Mouse (Mus musculus) thymus, adult 2 months (tissue): ENCODE data around the gene Naa35.

Source experiments
- CTCF ChIP-seq: fragments of 200-500 bp; IDR thresholded peaks from 2 replicates; pipeline ENCODE4 v1.5.1; 2012; ENCODE audit warnings: mild to moderate bottlenecking, control low read depth, low read length, moderate library complexity, borderline replicate concordance; ENCODE audit not compliant: control insufficient read depth, poor library complexity, insufficient read depth; ENCODE audit errors: extremely low read depth
- POLR2A ChIP-seq: fragments of 200-500 bp; IDR thresholded peaks from 2 replicates; pipeline ENCODE4 v1.6.1; 2012; ENCODE audit warnings: mild to moderate bottlenecking, low read length, control low read depth, moderate library complexity; ENCODE audit not compliant: control insufficient read depth, poor library complexity, insufficient read depth; ENCODE audit errors: extremely low read depth

DNA sequence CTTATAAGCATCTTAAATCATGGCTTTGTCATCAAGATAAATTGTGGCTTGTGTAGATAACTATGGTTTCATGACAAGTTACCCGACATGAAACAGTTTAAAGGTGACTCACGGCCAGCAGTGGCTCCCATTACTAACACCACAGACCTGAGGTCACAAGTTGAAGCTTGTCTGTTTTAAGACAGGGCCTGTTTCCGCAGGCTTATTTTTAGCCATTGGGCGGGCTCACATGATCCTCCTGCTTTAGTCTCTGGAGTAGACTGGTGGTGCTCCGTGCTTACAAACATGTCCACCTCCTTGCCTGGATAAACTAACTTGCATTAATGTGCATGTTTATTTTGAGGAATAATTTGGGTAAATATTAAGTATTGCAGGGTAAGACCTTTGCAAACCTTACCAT lies 39.8 kb downstream of the Naa35 start:
- no peak for TF ChIP-seq POLR2A
- no peak for TF ChIP-seq CTCF
